Mouse (Mus musculus): ENCODE results near the gene 4930512M02Rik.

- TF ChIP-seq CTCF (IDR thresholded peaks at IDR 0.05; ENCODE audit: extremely low read depth, insufficient read depth, insufficient read length, insufficient replicate concordance) (no peak), POLR2A (IDR thresholded peaks at IDR 0.05; ENCODE audit: low read depth, low read length) (no peak)
Observed at GRCm38 (mm10) chr11:11676068-11676741, 48.6 kb upstream of the 4930512M02Rik start.
